Mouse (Mus musculus) lung, postnatal 0 days (tissue): Measurements from ENCODE around the gene Gpr39.

Source experiments
- CTCF ChIP-seq: IDR thresholded peaks from 2 replicates; pipeline ENCODE4 v1.5.1; 2016; ENCODE audit warnings: antibody characterized with exemption, mild to moderate bottlenecking
- EP300 ChIP-seq: IDR thresholded peaks from 2 replicates; pipeline ENCODE4 v1.6.1; 2016; ENCODE audit warnings: antibody characterized with exemption, mild to moderate bottlenecking, control low read depth

DNA sequence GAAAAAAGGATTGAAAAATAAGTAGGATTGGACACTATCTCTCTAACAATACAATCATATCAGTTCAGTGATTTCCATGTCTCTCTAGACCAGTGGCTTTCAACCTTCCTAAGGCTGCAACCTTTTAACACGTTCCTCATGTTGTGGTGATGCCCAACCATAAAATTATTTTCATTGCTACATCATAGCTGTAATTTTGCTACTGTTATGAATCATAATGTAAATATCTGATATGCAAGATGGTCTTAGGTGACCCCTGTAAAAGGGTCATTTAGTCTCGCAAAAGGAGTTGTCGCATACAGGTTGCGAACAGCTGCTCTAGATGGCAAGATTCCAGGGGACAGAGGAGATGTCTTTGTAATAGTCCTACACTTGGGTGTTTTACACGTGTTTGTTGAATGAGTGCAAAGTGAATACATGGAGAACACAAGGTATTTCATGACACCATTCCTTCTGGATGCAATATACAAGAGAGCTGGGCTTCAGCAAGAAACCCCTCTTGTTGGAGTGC lies 11.6 kb upstream of the Gpr39 start:
- no peak for TF ChIP-seq CTCF
- TF ChIP-seq EP300: no peak
